Mouse (Mus musculus) left cerebral cortex, postnatal 14 days (tissue): ENCODE data around the gene Rnase2b. TPM values are rescaled to one million over a fixed set of nuclear protein-coding genes. Genes with fewer than 3 reads are reported as not detected.
A peak's percentile ranks its signal among the peaks of the same experiment; 100 is the strongest.
"Not testable (repeated sequence)": the region's sequence is repeated elsewhere in the genome, so short reads cannot be mapped to it uniquely, and the experiment has no call there.

Source experiments
- DNase-seq, 2 experiments: peaks; one replicate each; pipeline ENCODE4 v3.0.0; 2021 to 2022; ENCODE audit warnings: low spot score in 2 of 2, mixed read lengths in 1 of 2
- intact Hi-C: fragments of 180-260 bp; cut with DNase I; formaldehyde crosslinking; loops from one replicate; pipeline ENCODE4 v1.15.1; 2025
- long read RNA-seq, 2 experiments: library from polyadenylated mRNA; stranded (forward); transcript quantifications; one replicate each; pipeline ENCODE4 v2.0.0; 2021
- total RNA-seq, 2 experiments: library from RNA; stranded (reverse); gene quantifications; 2 replicates each; pipeline ENCODE4 v1.2.3; 2021

Gene Rnase2b
- total RNA-seq = not detected
- long read RNA-seq, experiment 1 = 0 reads
- long read RNA-seq, experiment 2 = 0 reads

- intact Hi-C loops, DNase-seq: not testable (repeated sequence)
These were observed at the start of gene Rnase2b for GRCm38 (mm10) chr14:51161976-51162375. Rnase2b (plus strand) TSS chr14:51162260.

- intact Hi-C loops = no loop called here
- DNase-seq = no peak
These were observed 48.6 kb upstream of the Rnase2b start for GRCm38 (mm10) chr14:51113476-51113875.

- DNase-seq = no peak
- intact Hi-C loops = no loop called here
These were observed 48.0 kb upstream of the Rnase2b start, which contains the start of gene Eddm3b for GRCm38 (mm10) chr14:51113916-51114560. Eddm3b (plus strand) TSS chr14:51114426.

GRCm38 (mm10) chr14:51125684-51126083 is 36.4 kb upstream of the Rnase2b start:
- intact Hi-C loops = no loop called here
- no peak for DNase-seq

GRCm38 (mm10) chr14:51127648-51128258 is 34.3 kb upstream of the Rnase2b start:
- no peak for DNase-seq
- intact Hi-C loops = no loop called here

- intact Hi-C loops = no loop called here
- DNase-seq = no peak
These were observed 33.1 kb upstream of the Rnase2b start for GRCm38 (mm10) chr14:51128775-51129623.

GRCm38 (mm10) chr14:51129624-51129975 is 32.5 kb upstream of the Rnase2b start:
- intact Hi-C loops = no loop called here

GRCm38 (mm10) chr14:51130315-51130940 is 31.6 kb upstream of the Rnase2b start:
- DNase-seq = no peak
- intact Hi-C loops = no loop called here

More at GRCm38 (mm10) chr14:51129624-51129975, 32.5 kb upstream of the Rnase2b start:
- no peak for DNase-seq

- intact Hi-C loops = no loop called here
- no peak for DNase-seq
These were observed 30.8 kb upstream of the Rnase2b start for GRCm38 (mm10) chr14:51131086-51131815.

GRCm38 (mm10) chr14:51132372-51132771 is 29.7 kb upstream of the Rnase2b start:
- intact Hi-C loops = no loop called here
- DNase-seq = no peak

- intact Hi-C loops = no loop called here
- no peak for DNase-seq
These were observed 21.7 kb upstream of the Rnase2b start for GRCm38 (mm10) chr14:51140342-51140741.

GRCm38 (mm10) chr14:51142119-51142518 is 19.9 kb upstream of the Rnase2b start:
- intact Hi-C loops = no loop called here

GRCm38 (mm10) chr14:51142568-51142967 is 19.5 kb upstream of the Rnase2b start:
- no peak for DNase-seq
- intact Hi-C loops = no loop called here

More at GRCm38 (mm10) chr14:51142119-51142518, 19.9 kb upstream of the Rnase2b start:
- no peak for DNase-seq

- peak in 1 of 2 experiments; percentile 55 for DNase-seq
- intact Hi-C loops = no loop called here
These were observed 18.8 kb upstream of the Rnase2b start for GRCm38 (mm10) chr14:51143287-51143686.

- DNase-seq = no peak
- intact Hi-C loops = no loop called here
These were observed 18.1 kb upstream of the Rnase2b start for GRCm38 (mm10) chr14:51143937-51144336.

- intact Hi-C loops = no loop called here
- DNase-seq = no peak
These were observed 17.6 kb upstream of the Rnase2b start for GRCm38 (mm10) chr14:51144451-51144850.

- intact Hi-C loops = no loop called here
- DNase-seq = no peak
These were observed 16.5 kb upstream of the Rnase2b start for GRCm38 (mm10) chr14:51145521-51145920.

- DNase-seq = no peak
- intact Hi-C loops = no loop called here
These were observed 15.4 kb upstream of the Rnase2b start, which contains the start of gene Rnase1 for GRCm38 (mm10) chr14:51146685-51147084. Rnase1 (minus strand) TSS chr14:51146785.

GRCm38 (mm10) chr14:51148006-51148405 is 14.1 kb upstream of the Rnase2b start:
- no peak for DNase-seq
- intact Hi-C loops = no loop called here
